Mouse (Mus musculus) CH12.LX (cell line): ENCODE measurements around the gene Kalrn. TPM values are rescaled to one million over a fixed set of nuclear protein-coding genes. Genes with fewer than 3 reads are reported as not detected.

Source experiments
- DNase-seq: peaks from one replicate; pipeline ENCODE4 v3.0.0-alpha.2; 2013; ENCODE audit errors: extremely low read depth
- H3K27ac ChIP-seq: 2 replicates; pipeline ENCODE4 v1.5.1; 2012; ENCODE audit warnings: low read depth, mild to moderate bottlenecking, control low read depth, moderate library complexity; ENCODE audit not compliant: insufficient read depth
- H3K27me3 ChIP-seq: replicated peaks from 2 replicates; pipeline ENCODE3; 2012; ENCODE audit warnings: inconsistent platforms
- H3K36me3 ChIP-seq, 2 experiments: replicated peaks in 1 of 2; 2 replicates each; pipeline versions ENCODE3 to v1.6.1; 2012; ENCODE audit warnings: inconsistent platforms in 1 of 2, low read length in 1 of 2, mild to moderate bottlenecking in 1 of 2, mixed read lengths in 1 of 2, moderate library complexity in 1 of 2; ENCODE audit not compliant: control insufficient read depth in 1 of 2, insufficient read depth in 1 of 2
- H3K4me1 ChIP-seq, 2 experiments: 2 replicates each; pipeline ENCODE4 v1.6.1; 2012; ENCODE audit warnings: inconsistent platforms in 1 of 2, moderate library complexity in 1 of 2; ENCODE audit not compliant: insufficient read depth in 2 of 2, control insufficient read depth in 1 of 2
- H3K4me2 ChIP-seq: 2 replicates; pipeline ENCODE4 v1.6.1; 2012; ENCODE audit warnings: low read depth, mild to moderate bottlenecking, control low read depth; ENCODE audit not compliant: poor library complexity, insufficient read depth, severe bottlenecking
- H3K4me3 ChIP-seq, 3 experiments: fragments of 150-350 bp in 1 of 3; sonication (generic) in 1 of 3; replicated peaks in 1 of 3; 2 replicates each; pipeline versions ENCODE3 to v1.5.1; 2011 to 2012; ENCODE audit warnings: low read depth in 2 of 3, low read length in 2 of 3, mild to moderate bottlenecking in 2 of 3, moderate library complexity in 2 of 3, control low read depth in 1 of 3, improper control_type of control experiment in 1 of 3, inconsistent platforms in 1 of 3, mixed read lengths in 1 of 3; ENCODE audit not compliant: poor library complexity in 1 of 3
- H3K79me2 ChIP-seq: replicated peaks from 2 replicates; pipeline ENCODE4 v1.6.1; 2012; ENCODE audit warnings: mild to moderate bottlenecking, moderate library complexity; ENCODE audit not compliant: control insufficient read depth, poor library complexity, insufficient read depth, severe bottlenecking; ENCODE audit errors: extremely low read depth
- H3K9ac ChIP-seq: 2 replicates; pipeline ENCODE4 v1.6.1; 2012; ENCODE audit warnings: low read depth, mild to moderate bottlenecking, control low read depth, moderate library complexity; ENCODE audit not compliant: insufficient read depth
- H3K9me3 ChIP-seq: replicated peaks from 2 replicates; pipeline ENCODE3; 2012; ENCODE audit warnings: low read length, inconsistent platforms, mixed read lengths
- BHLHE40 ChIP-seq: IDR thresholded peaks from 2 replicates; pipeline ENCODE4 v1.6.1; 2011; ENCODE audit warnings: mild to moderate bottlenecking, low read depth, low read length, improper control_type of control experiment
- CTCF ChIP-seq, 2 experiments: IDR thresholded peaks in 1 of 2; conservative IDR thresholded peaks in 1 of 2; 2 replicates each; pipeline ENCODE4 v1.5.1; 2011 to 2012; ENCODE audit warnings: low read depth in 2 of 2, low read length in 2 of 2, improper control_type of control experiment in 1 of 2, inconsistent platforms in 1 of 2, mild to moderate bottlenecking in 1 of 2, moderate library complexity in 1 of 2
- ELF1 ChIP-seq: IDR thresholded peaks from 2 replicates; pipeline ENCODE4 v1.6.1; 2014; ENCODE audit warnings: low read depth, mild to moderate bottlenecking, inconsistent platforms, low read length, improper control_type of control experiment
- HCFC1 ChIP-seq: IDR thresholded peaks from 2 replicates; pipeline ENCODE4 v1.6.1; 2012; ENCODE audit warnings: low read depth, mild to moderate bottlenecking, inconsistent platforms, low read length, improper control_type of control experiment
- KAT2A ChIP-seq: IDR thresholded peaks from 2 replicates; pipeline ENCODE4 v1.6.1; 2012; ENCODE audit warnings: low read length, improper control_type of control experiment, inconsistent platforms; ENCODE audit not compliant: insufficient replicate concordance
- MAFK ChIP-seq: IDR thresholded peaks from 2 replicates; pipeline ENCODE4 v1.6.1; 2011; ENCODE audit warnings: low read length, improper control_type of control experiment; ENCODE audit not compliant: insufficient replicate concordance
- MAZ ChIP-seq: IDR thresholded peaks from 2 replicates; pipeline ENCODE4 v1.6.1; 2012; ENCODE audit warnings: low read depth, mild to moderate bottlenecking, inconsistent platforms, low read length, improper control_type of control experiment, moderate library complexity
- MEF2A ChIP-seq: IDR thresholded peaks from 2 replicates; pipeline ENCODE4 v1.6.1; 2014; ENCODE audit warnings: low read depth, mild to moderate bottlenecking, inconsistent platforms, low read length, improper control_type of control experiment, borderline replicate concordance
- MYC ChIP-seq: IDR thresholded peaks from 2 replicates; pipeline ENCODE4 v1.6.1; 2011; ENCODE audit warnings: low read depth, mild to moderate bottlenecking, improper control_type of control experiment, low read length
- NELFE ChIP-seq: IDR thresholded peaks from 2 replicates; pipeline ENCODE4 v1.6.1; 2011; ENCODE audit warnings: low read depth, low read length, improper control_type of control experiment
- POLR2A ChIP-seq: IDR thresholded peaks from 2 replicates; pipeline ENCODE4 v1.6.1; 2011; ENCODE audit warnings: low read depth, mild to moderate bottlenecking, improper control_type of control experiment, low read length
- RAD21 ChIP-seq: IDR thresholded peaks from 2 replicates; pipeline ENCODE4 v1.6.1; 2011; ENCODE audit warnings: low read depth, mild to moderate bottlenecking, low read length, improper control_type of control experiment, moderate library complexity
- RCOR1 ChIP-seq: conservative IDR thresholded peaks from 2 replicates; pipeline ENCODE4 v1.6.1; 2012; ENCODE audit warnings: low read depth, mild to moderate bottlenecking, inconsistent platforms, low read length, improper control_type of control experiment
- SIN3A ChIP-seq: IDR thresholded peaks from 2 replicates; pipeline ENCODE4 v1.6.1; 2012; ENCODE audit warnings: low read length, improper control_type of control experiment, inconsistent platforms
- USF1 ChIP-seq: IDR thresholded peaks from 2 replicates; pipeline ENCODE4 v1.6.1; 2014; ENCODE audit warnings: low read depth, mild to moderate bottlenecking, inconsistent platforms, low read length, improper control_type of control experiment
- USF2 ChIP-seq: conservative IDR thresholded peaks from 2 replicates; pipeline ENCODE4 v1.6.1; 2011; ENCODE audit warnings: low read depth, low read length, improper control_type of control experiment
- ZKSCAN1 ChIP-seq: IDR thresholded peaks from 2 replicates; pipeline ENCODE4 v1.6.1; 2012; ENCODE audit warnings: low read depth, inconsistent platforms, low read length, improper control_type of control experiment, borderline replicate concordance
- dilution Hi-C: fragments of 300-500 bp; cut with MboI; formaldehyde crosslinking; loops from 2 replicates; pipeline ENCODE4 v1.14.3; 2020; ENCODE audit warnings: low sequenced_read_pairs; ENCODE audit not compliant: extremely low pct_unique_long_range_greater_than_20kb, extremely low pct_ligation_motif_present
- in situ Hi-C: fragments of 300-500 bp; cut with MboI; formaldehyde crosslinking; loops from 3 replicates; pipeline ENCODE4 v1.14.3; 2019; ENCODE audit warnings: low sequenced_read_pairs, low pct_ligation_motif_present, low pct_unique_long_range_greater_than_20kb, mixed read lengths
- polyA plus RNA-seq: library from polyadenylated mRNA; unstranded; fragments of >175 nt; gene quantifications from 2 replicates; pipeline ENCODE4 v1.2.1, GENCODE M21; 2012; ENCODE audit warnings: low read depth; ENCODE audit not compliant: insufficient read length
- total RNA-seq, 2 experiments: library from RNA; depleted of rRNA; stranded (reverse); fragments of 300-350 nt in 1 of 2; fragments of >200 nt in 1 of 2; gene quantifications; 2 replicates each; pipeline ENCODE4 v1.2.3; 2012 to 2014

Gene Kalrn
- total and polyA plus RNA-seq, 3 experiments, result 0.08 to 0.09 TPM; not detected in 1

GRCm38 (mm10) chr16:34009567-34009966 is 563.8 kb downstream of the Kalrn start:
- H3K4me1 ChIP-seq, result peaks cover 20 to 23% of the 10 kb centered on the region in 2 experiments

GRCm38 (mm10) chr16:34005986-34006385 is 567.3 kb downstream of the Kalrn start:
- dilution Hi-C loops, result no loop called here
- Histone ChIP-seq H3K27ac (no peak overlapping the region), H3K4me3 (no peak overlapping the region), H3K27me3 (peaks cover 20% of the 10 kb centered on the region), H3K9ac (no peak overlapping the region), H3K9me3 (peaks cover 6% of the 10 kb centered on the region), H3K79me2 (no peaks in the 10 kb centered on the region), H3K4me2 (no peak overlapping the region), H3K4me1 (peaks cover 3 to 5% of the 10 kb centered on the region in 2 experiments), H3K36me3 (no peaks in the 10 kb centered on the region)
- DNase-seq, result no peak
- in situ Hi-C loops, result no loop called here
- TF ChIP-seq ELF1 (no peak), HCFC1 (no peak), MAFK (no peak), MAZ (no peak), POLR2A (no peak), SIN3A (no peak), NELFE (no peak), MEF2A (no peak), MYC (no peak), RCOR1 (no peak), BHLHE40 (no peak)

More at GRCm38 (mm10) chr16:34009567-34009966, 563.8 kb downstream of the Kalrn start:
- no peak overlapping the region for H3K4me3 ChIP-seq
- H3K27ac ChIP-seq, result no peak overlapping the region
- no peak overlapping the region for H3K9ac ChIP-seq
- dilution Hi-C loops, result no loop called here
- H3K79me2 ChIP-seq, result no peaks in the 10 kb centered on the region
- H3K9me3 ChIP-seq, result peaks cover 6% of the 10 kb centered on the region
- H3K27me3 ChIP-seq, result peaks cover 1% of the 10 kb centered on the region
- in situ Hi-C loops, result no loop called here
- no peak for DNase-seq
- TF ChIP-seq CTCF (conservative IDR thresholded peaks at IDR 0.05 in 1 of 2, IDR thresholded peaks at IDR 0.05 in 1 of 2; ENCODE audit: low read depth in 2 of 2, low read length in 2 of 2), result peak in 1 of 2 experiments; percentile 28; a peak in 1 of 4 replicates
- TF ChIP-seq ZKSCAN1, result no peak
- peak; percentile 2; the same call in 1 of the 2 replicates for TF ChIP-seq RAD21
- TF ChIP-seq, all 38 proteins: peak for 2
- no peak overlapping the region for H3K4me2 ChIP-seq
- H3K36me3 ChIP-seq, result no peaks in the 10 kb centered on the region

GRCm38 (mm10) chr16:34004128-34004578 is 569.2 kb downstream of the Kalrn start:
- no peak overlapping the region for H3K4me3 ChIP-seq
- in situ Hi-C loops, result no loop called here
- peaks cover 20% of the 10 kb centered on the region for H3K27me3 ChIP-seq
- H3K9ac ChIP-seq, result no peak overlapping the region
- H3K36me3 ChIP-seq, result no peaks in the 10 kb centered on the region
- H3K4me1 ChIP-seq, result peaks cover 2 to 10% of the 10 kb centered on the region in 2 experiments; a peak in 2 of 4 replicates
- H3K9me3 ChIP-seq, result no peaks in the 10 kb centered on the region
- TF ChIP-seq USF1 (no peak), USF2 (no peak), KAT2A (no peak)
- H3K27ac ChIP-seq, result no peak overlapping the region
- H3K4me2 ChIP-seq, result no peak overlapping the region
- H3K79me2 ChIP-seq, result no peaks in the 10 kb centered on the region
- DNase-seq, result no peak
- dilution Hi-C loops, result no loop called here
